Mouse (Mus musculus) adrenal gland, postnatal 10 days (tissue): ENCODE results near the gene Nek7. TPM values are rescaled to one million over a fixed set of nuclear protein-coding genes. Genes with fewer than 3 reads are reported as not detected.
A peak's percentile ranks its signal among the peaks of the same experiment; 100 is the strongest.

Source experiments
- DNase-seq: peaks from one replicate; pipeline ENCODE4 v3.0.0; 2021; ENCODE audit warnings: mixed read lengths
- total RNA-seq, 2 experiments: library from RNA; stranded (reverse); gene quantifications; 2 replicates each; pipeline ENCODE4 v1.2.3; 2021

Nek7 gene
- total RNA-seq, 2 experiments from 2014 or later = 44.1 to 45.6 TPM

GRCm38 (mm10) chr1:138608336-138608735 is 11.6 kb downstream of the Nek7 start:
- no peak for DNase-seq

GRCm38 (mm10) chr1:138607862-138608261 is 12.1 kb downstream of the Nek7 start:
- no peak for DNase-seq

GRCm38 (mm10) chr1:138606771-138607170 is 13.2 kb downstream of the Nek7 start:
- DNase-seq = peak; percentile 64

- DNase-seq = peak; percentile 24
Measured at GRCm38 (mm10) chr1:138604736-138605135, 15.2 kb downstream of the Nek7 start.

- DNase-seq = no peak
Measured at GRCm38 (mm10) chr1:138603974-138604373, 16.0 kb downstream of the Nek7 start.

- no peak for DNase-seq
Measured at GRCm38 (mm10) chr1:138598087-138598486, 21.9 kb downstream of the Nek7 start.

GRCm38 (mm10) chr1:138596127-138596706 is 23.7 kb downstream of the Nek7 start:
- DNase-seq = peak; percentile 10

- DNase-seq = no peak
Measured at GRCm38 (mm10) chr1:138594910-138595309, 25.0 kb downstream of the Nek7 start.

GRCm38 (mm10) chr1:138593922-138594321 is 26.0 kb downstream of the Nek7 start:
- DNase-seq = no peak

GRCm38 (mm10) chr1:138592466-138592865 is 27.5 kb downstream of the Nek7 start:
- DNase-seq = no peak

GRCm38 (mm10) chr1:138590451-138591022 is 29.4 kb downstream of the Nek7 start:
- DNase-seq = no peak

GRCm38 (mm10) chr1:138589126-138589525 is 30.8 kb downstream of the Nek7 start:
- DNase-seq = no peak

- DNase-seq = no peak
Measured at GRCm38 (mm10) chr1:138587812-138588211, 32.1 kb downstream of the Nek7 start.

GRCm38 (mm10) chr1:138586891-138587290 is 33.0 kb downstream of the Nek7 start:
- DNase-seq = no peak

GRCm38 (mm10) chr1:138584423-138585013 is 35.4 kb downstream of the Nek7 start:
- no peak for DNase-seq

GRCm38 (mm10) chr1:138582225-138582624 is 37.7 kb downstream of the Nek7 start:
- no peak for DNase-seq

GRCm38 (mm10) chr1:138579822-138580492 is 40.0 kb downstream of the Nek7 start:
- DNase-seq = no peak

- no peak for DNase-seq
Measured at GRCm38 (mm10) chr1:138579207-138579606, 40.7 kb downstream of the Nek7 start.

- peak; percentile 6 for DNase-seq
Measured at GRCm38 (mm10) chr1:138576803-138577202, 43.1 kb downstream of the Nek7 start.

GRCm38 (mm10) chr1:138576066-138576697 is 43.8 kb downstream of the Nek7 start:
- no peak for DNase-seq

- no peak for DNase-seq
Measured at GRCm38 (mm10) chr1:138575629-138576028, 44.3 kb downstream of the Nek7 start.

- DNase-seq = no peak
Measured at GRCm38 (mm10) chr1:138571565-138572361, 48.2 kb downstream of the Nek7 start.
